14 mouse cellular contexts compared by ENCODE assay signal in genomic region chr1:156408004-156408403, GRCm38 (mm10). TPM values are rescaled to one million over a fixed set of nuclear protein-coding genes. Genes with fewer than 3 reads are reported as not detected.
DNase-seq lines count a peak whose midpoint lies in the region; ATAC-seq and TF ChIP-seq lines count a peak whose summit lies in the region.
"Had no signal": no experiment of that assay in that cellular context is flagged by ENCODE, and none has a peak within 500 bp of the region (broad histone marks: within the 10 kb centered on the region; RNA-seq: fewer than 3 reads in every experiment).

No protein-coding gene starts in this region.

- no peak overlapping the region for H3K4me2 ChIP-seq in lung, embryonic 14.5 days
- H3K4me2 ChIP-seq in midbrain, embryonic 14.5 days (ENCODE audit: low read length), result no peak overlapping the region
- H3K4me2 ChIP-seq: forebrain, embryonic 13.5 days; limb, embryonic 15.5 days; midbrain, embryonic 12.5 days had no signal

- DNase-seq in lung, embryonic 14.5 days, result peak; percentile 66
- DNase-seq in lung, postnatal 14 days, result no peak
- peak; percentile 35 for DNase-seq in MN1 (ENCODE audit: low spot score)
- peak; percentile 16 for DNase-seq in lung, postnatal 36 days
- DNase-seq in thymus, postnatal 25 days, result peak; percentile 76
- DNase-seq in cerebellum, adult 8-10 months, result no peak
- no peak for DNase-seq in midbrain, embryonic 14.5 days
- DNase-seq: adrenal gland, adult 2 months; gastrocnemius, postnatal 10 days; heart, postnatal 4 days; kidney, adult 8-10 months had no signal

- WGBS in lung, embryonic 14.5 days, result 42% methylated on average over 3 of the region's 3 CpGs
- WGBS in midbrain, embryonic 14.5 days, result 72% methylated on average over 3 of the region's 3 CpGs

- H3K9ac ChIP-seq in lung, embryonic 14.5 days, result no peak overlapping the region
- no peak overlapping the region for H3K9ac ChIP-seq in midbrain, embryonic 14.5 days (replicated peaks; ENCODE audit: low read length)
- H3K9ac ChIP-seq: forebrain, embryonic 13.5 days; limb, embryonic 15.5 days; midbrain, embryonic 12.5 days had no signal

- no peaks in the 10 kb centered on the region for H3K4me1 ChIP-seq in lung, embryonic 14.5 days (ENCODE audit: insufficient read depth)
- no peaks in the 10 kb centered on the region for H3K4me1 ChIP-seq in midbrain, embryonic 14.5 days (ENCODE audit: control insufficient read depth, insufficient read depth, low read length)
- H3K4me1 ChIP-seq: forebrain, embryonic 13.5 days; limb, embryonic 15.5 days; midbrain, embryonic 12.5 days had no signal

- no peaks in the 10 kb centered on the region for H3K36me3 ChIP-seq in lung, embryonic 14.5 days (ENCODE audit: insufficient read depth)
- H3K36me3 ChIP-seq in midbrain, embryonic 14.5 days (ENCODE audit: control insufficient read depth, insufficient read depth, low read length), result no peaks in the 10 kb centered on the region
- H3K36me3 ChIP-seq: limb, embryonic 15.5 days; midbrain, embryonic 12.5 days had no signal

- peak; percentile 62; the same call in 1 of the 2 replicates for ATAC-seq in lung, embryonic 14.5 days (ENCODE audit: insufficient read depth)
- ATAC-seq in midbrain, embryonic 14.5 days (ENCODE audit: low FRiP score, low TSS enrichment), result no peak
- ATAC-seq: forebrain, embryonic 13.5 days had no signal

- H3K9me3 ChIP-seq in lung, embryonic 14.5 days (ENCODE audit: low read depth, low read length), result no peaks in the 10 kb centered on the region
- H3K9me3 ChIP-seq in midbrain, embryonic 14.5 days (ENCODE audit: control insufficient read depth, low read length), result no peaks in the 10 kb centered on the region
- H3K9me3 ChIP-seq: forebrain, embryonic 13.5 days; limb, embryonic 15.5 days; midbrain, embryonic 12.5 days had no signal

- H3K4me3 ChIP-seq in lung, embryonic 14.5 days (ENCODE audit: low read depth, low read length), result no peak overlapping the region
- H3K4me3 ChIP-seq in midbrain, embryonic 14.5 days (replicated peaks; ENCODE audit: low read depth, low read length), result no peak overlapping the region
- H3K4me3 ChIP-seq: forebrain, embryonic 13.5 days; limb, embryonic 15.5 days; midbrain, embryonic 12.5 days had no signal

- no peaks in the 10 kb centered on the region for H3K27me3 ChIP-seq in lung, embryonic 14.5 days (ENCODE audit: insufficient read depth, low read length)
- H3K27me3 ChIP-seq in midbrain, embryonic 14.5 days (ENCODE audit: control insufficient read depth, insufficient read depth, low read length), result no peaks in the 10 kb centered on the region
- H3K27me3 ChIP-seq: forebrain, embryonic 13.5 days; limb, embryonic 15.5 days; midbrain, embryonic 12.5 days had no signal

- H3K27ac ChIP-seq in lung, embryonic 14.5 days (ENCODE audit: low read depth), result no peak overlapping the region
- H3K27ac ChIP-seq in midbrain, embryonic 14.5 days (replicated peaks; ENCODE audit: low read depth, low read length), result no peak overlapping the region
- H3K27ac ChIP-seq: forebrain, embryonic 13.5 days; limb, embryonic 15.5 days; midbrain, embryonic 12.5 days had no signal

- no peak for TF ChIP-seq CTCF in lung, embryonic 14.5 days (IDR thresholded peaks at IDR 0.05; ENCODE audit: low read depth)

RNA-seq across cellular contexts. Expression of gene Axdnd1, which starts 13.0 kb away (rescaled TPM):
- 0.12 and 0.50 TPM in 2 replicates for polyA plus RNA-seq in lung, embryonic 14.5 days (2014; fragmentation: Nextera tagmentation; extraction: Ambion mirVana)
- polyA plus RNA-seq in midbrain, embryonic 14.5 days (2014; fragmentation: Nextera tagmentation; extraction: Ambion mirVana), result 0.09 and 0.50 TPM in 2 replicates
- polyA plus RNA-seq: midbrain, embryonic 12.5 days had no signal

RNA-seq across cellular contexts. Expression of gene Gm2000, which starts 42.2 kb away (rescaled TPM):
- 926 and 939 TPM in 2 replicates for polyA plus RNA-seq in lung, embryonic 14.5 days (2014; fragmentation: Nextera tagmentation; extraction: Ambion mirVana)
- polyA plus RNA-seq in midbrain, embryonic 14.5 days (2014; fragmentation: Nextera tagmentation; extraction: Ambion mirVana), result 535 and 647 TPM in 2 replicates

Comparison
In these comparisons a context has a peak if more than half of its experiments do, and no peak if none do; other contexts are left out.
1. DNase-seq: peak in lung, embryonic 14.5 days (single experiment), MN1 (single experiment), lung, postnatal 36 days (single experiment) and thymus, postnatal 25 days (single experiment); none in lung, postnatal 14 days (single experiment), cerebellum, adult 8-10 months (single experiment) and midbrain, embryonic 14.5 days (single experiment).